Mouse (Mus musculus): ENCODE results near the gene Olr1.
"Not testable (repeated sequence)": the region's sequence is repeated elsewhere in the genome, so short reads cannot be mapped to it uniquely, and the experiment has no call there.

Olr1 gene

GRCm38 (mm10) chr6:129512868-129513267 is 5.9 kb upstream of the Olr1 start:
- DNase-seq (ENCODE audit: low spot score in 2 of 2), result no peak

GRCm38 (mm10) chr6:129512367-129512766 is 5.4 kb upstream of the Olr1 start, which contains the start of gene Tmem52b:
Gene Tmem52b (plus strand): TSS chr6:129512555.
- DNase-seq (ENCODE audit: low spot score in 2 of 2), result no peak

GRCm38 (mm10) chr6:129510120-129510911 is 3.4 kb upstream of the Olr1 start:
- DNase-seq (ENCODE audit: low spot score in 2 of 2), result no peak

GRCm38 (mm10) chr6:129503471-129503870 is 3.5 kb downstream of the Olr1 start:
- no peak for DNase-seq (ENCODE audit: low spot score in 2 of 2)

- not testable (repeated sequence) for DNase-seq (ENCODE audit: low spot score in 2 of 2)
Measured at GRCm38 (mm10) chr6:129499516-129499915, 7.4 kb downstream of the Olr1 start.

GRCm38 (mm10) chr6:129497345-129498218 is 9.4 kb downstream of the Olr1 start:
- DNase-seq (ENCODE audit: low spot score in 2 of 2), result no peak

GRCm38 (mm10) chr6:129494924-129495323 is 12.0 kb downstream of the Olr1 start:
- DNase-seq (ENCODE audit: low spot score in 2 of 2), result no peak

GRCm38 (mm10) chr6:129480089-129480958 is 26.6 kb downstream of the Olr1 start:
- DNase-seq (ENCODE audit: low spot score in 2 of 2), result no peak

- no peak for DNase-seq (ENCODE audit: low spot score in 2 of 2)
Measured at GRCm38 (mm10) chr6:129476404-129477126, 30.4 kb downstream of the Olr1 start.

GRCm38 (mm10) chr6:129472627-129473026 is 34.3 kb downstream of the Olr1 start:
- no peak for DNase-seq (ENCODE audit: low spot score in 2 of 2)

- no peak for DNase-seq (ENCODE audit: low spot score in 2 of 2)
Measured at GRCm38 (mm10) chr6:129471386-129471785, 35.6 kb downstream of the Olr1 start.

- DNase-seq (ENCODE audit: low spot score in 2 of 2), result no peak
Measured at GRCm38 (mm10) chr6:129451411-129452039, 55.4 kb downstream of the Olr1 start, which contains the start of gene Clec1a. Gene Clec1a (minus strand): TSS chr6:129452000.

GRCm38 (mm10) chr6:129449743-129450142 is 57.2 kb downstream of the Olr1 start:
- no peak for DNase-seq (ENCODE audit: low spot score in 2 of 2)

GRCm38 (mm10) chr6:129438033-129438432 is 68.9 kb downstream of the Olr1 start:
- DNase-seq (ENCODE audit: low spot score in 2 of 2), result no peak

- DNase-seq (ENCODE audit: low spot score in 2 of 2), result no peak
Measured at GRCm38 (mm10) chr6:129436025-129436424, 70.9 kb downstream of the Olr1 start.
